Mouse (Mus musculus): ENCODE results near the gene Zfp879. TPM values are rescaled to one million over a fixed set of nuclear protein-coding genes. Genes with fewer than 3 reads are reported as not detected.
A peak's percentile ranks its signal among the peaks of the same experiment; 100 is the strongest.

Gene Zfp879
- polyA plus RNA-seq, 1 experiment, result not detected

- peak within 1 kb of the TSS; percentile 49 for H3K4me3 ChIP-seq
- H3ac ChIP-seq (ENCODE audit: control insufficient read depth, insufficient read length), result peak within 1 kb of the TSS; percentile 33
- H3K79me2 ChIP-seq (ENCODE audit: control insufficient read depth, insufficient read depth), result no peaks in the 10 kb centered on the region
- TF ChIP-seq POLR2A (IDR thresholded peaks at IDR 0.05; ENCODE audit: insufficient read length, low read depth), result peak; percentile 65
- no peak for TF ChIP-seq TCF12 (IDR thresholded peaks at IDR 0.05; ENCODE audit: insufficient read depth, poor library complexity, severe bottlenecking)
- TF ChIP-seq MYOD1 (IDR thresholded peaks at IDR 0.05; ENCODE audit: control insufficient read depth in 1 of 3, insufficient read length in 2 of 3, low read depth in 2 of 3), result no peak
- peak within 1 kb of the TSS; percentile 97 for H3K4me2 ChIP-seq (ENCODE audit: low read depth)
- H3K36me3 ChIP-seq (ENCODE audit: control insufficient read depth, insufficient read depth), result no peaks in the 10 kb centered on the region
- no peaks in the 10 kb centered on the region for H3K27me3 ChIP-seq (ENCODE audit: control insufficient read depth, insufficient read depth, insufficient read length)
Measured at GRCm38 (mm10) chr11:50827010-50827953, 14.1 kb downstream of the Zfp879 start, which contains the start of gene Zfp354c. TSS of gene Zfp354c (minus strand) at chr11:50827724.

GRCm38 (mm10) chr11:50826214-50826613 lies 15.1 kb downstream of the Zfp879 start:
- Histone ChIP-seq H3K4me3 (peak overlapping the region; percentile 49), H3ac (ENCODE audit: control insufficient read depth, insufficient read length) (no peak overlapping the region), H3K4me2 (ENCODE audit: low read depth) (no peak overlapping the region), H3K36me3 (ENCODE audit: control insufficient read depth, insufficient read depth) (no peaks in the 10 kb centered on the region), H3K79me2 (ENCODE audit: control insufficient read depth, insufficient read depth) (no peaks in the 10 kb centered on the region), H3K27me3 (ENCODE audit: control insufficient read depth, insufficient read depth, insufficient read length) (no peaks in the 10 kb centered on the region)
- TF ChIP-seq TCF3 (IDR thresholded peaks at IDR 0.05; ENCODE audit: insufficient read length, low read depth), result no peak
- TF ChIP-seq MYOD1 (IDR thresholded peaks at IDR 0.05; ENCODE audit: control insufficient read depth in 1 of 3, insufficient read length in 2 of 3, low read depth in 2 of 3), result no peak
- no peak for TF ChIP-seq SRF (IDR thresholded peaks at IDR 0.05; ENCODE audit: control insufficient read depth, insufficient read length, low read depth)
- TF ChIP-seq MYOG (IDR thresholded peaks at IDR 0.05; ENCODE audit: control insufficient read depth in 1 of 3, insufficient read depth in 1 of 3, insufficient read length in 2 of 3, low read depth in 2 of 3), result no peak
- TF ChIP-seq MAX (IDR thresholded peaks at IDR 0.05; ENCODE audit: low read depth), result no peak
- TF ChIP-seq TCF12 (IDR thresholded peaks at IDR 0.05; ENCODE audit: insufficient read depth, poor library complexity, severe bottlenecking), result no peak
- TF ChIP-seq REST (IDR thresholded peaks at IDR 0.05; ENCODE audit: insufficient read depth, insufficient read length), result no peak
- TF ChIP-seq E2F4 (IDR thresholded peaks at IDR 0.05; ENCODE audit: insufficient read depth), result no peak
- no peak for TF ChIP-seq POLR2AphosphoS2 (IDR thresholded peaks at IDR 0.05; ENCODE audit: insufficient read length, low read depth)
- TF ChIP-seq CEBPB (IDR thresholded peaks at IDR 0.05; ENCODE audit: insufficient read depth, poor library complexity, severe bottlenecking), result no peak
- no peak for TF ChIP-seq POLR2A (IDR thresholded peaks at IDR 0.05; ENCODE audit: insufficient read length, low read depth)
- TF ChIP-seq USF1 (IDR thresholded peaks at IDR 0.05; ENCODE audit: low read depth), result no peak

- no peaks in the 10 kb centered on the region for H3K27me3 ChIP-seq (ENCODE audit: control insufficient read depth, insufficient read depth, insufficient read length)
- H3K4me3 ChIP-seq, result no peak overlapping the region
- H3K36me3 ChIP-seq (ENCODE audit: control insufficient read depth, insufficient read depth), result peaks cover 19% of the 10 kb centered on the region
- no peak overlapping the region for H3K4me2 ChIP-seq (ENCODE audit: low read depth)
- H3ac ChIP-seq (ENCODE audit: control insufficient read depth, insufficient read length), result no peak overlapping the region
- TF ChIP-seq REST (IDR thresholded peaks at IDR 0.05; ENCODE audit: insufficient read depth, insufficient read length) (no peak), MAX (IDR thresholded peaks at IDR 0.05; ENCODE audit: low read depth) (no peak), POLR2AphosphoS2 (IDR thresholded peaks at IDR 0.05; ENCODE audit: insufficient read length, low read depth) (no peak), TCF12 (IDR thresholded peaks at IDR 0.05; ENCODE audit: insufficient read depth, poor library complexity, severe bottlenecking) (no peak), MYOG (IDR thresholded peaks at IDR 0.05; ENCODE audit: control insufficient read depth in 1 of 3, insufficient read depth in 1 of 3, insufficient read length in 2 of 3, low read depth in 2 of 3) (no peak), CEBPB (IDR thresholded peaks at IDR 0.05; ENCODE audit: insufficient read depth, poor library complexity, severe bottlenecking) (no peak), TCF3 (IDR thresholded peaks at IDR 0.05; ENCODE audit: insufficient read length, low read depth) (no peak), USF1 (IDR thresholded peaks at IDR 0.05; ENCODE audit: low read depth) (no peak), SRF (IDR thresholded peaks at IDR 0.05; ENCODE audit: control insufficient read depth, insufficient read length, low read depth) (no peak), E2F4 (IDR thresholded peaks at IDR 0.05; ENCODE audit: insufficient read depth) (no peak), MYOD1 (IDR thresholded peaks at IDR 0.05; ENCODE audit: control insufficient read depth in 1 of 3, insufficient read length in 2 of 3, low read depth in 2 of 3) (no peak), POLR2A (IDR thresholded peaks at IDR 0.05; ENCODE audit: insufficient read length, low read depth) (no peak)
- H3K79me2 ChIP-seq (ENCODE audit: control insufficient read depth, insufficient read depth), result no peaks in the 10 kb centered on the region
Measured at GRCm38 (mm10) chr11:50814233-50814632, 27.1 kb downstream of the Zfp879 start.

- Histone ChIP-seq H3K36me3 (ENCODE audit: control insufficient read depth, insufficient read depth) (no peaks in the 10 kb centered on the region), H3K4me2 (ENCODE audit: low read depth) (no peak overlapping the region), H3ac (ENCODE audit: control insufficient read depth, insufficient read length) (no peak overlapping the region), H3K4me3 (no peak overlapping the region), H3K27me3 (ENCODE audit: control insufficient read depth, insufficient read depth, insufficient read length) (no peaks in the 10 kb centered on the region), H3K79me2 (ENCODE audit: control insufficient read depth, insufficient read depth) (no peaks in the 10 kb centered on the region)
- TF ChIP-seq USF1 (IDR thresholded peaks at IDR 0.05; ENCODE audit: low read depth) (no peak), MYOG (IDR thresholded peaks at IDR 0.05; ENCODE audit: control insufficient read depth in 1 of 3, insufficient read depth in 1 of 3, insufficient read length in 2 of 3, low read depth in 2 of 3) (no peak), CEBPB (IDR thresholded peaks at IDR 0.05; ENCODE audit: insufficient read depth, poor library complexity, severe bottlenecking) (no peak), TCF3 (IDR thresholded peaks at IDR 0.05; ENCODE audit: insufficient read length, low read depth) (no peak), POLR2AphosphoS2 (IDR thresholded peaks at IDR 0.05; ENCODE audit: insufficient read length, low read depth) (no peak), SRF (IDR thresholded peaks at IDR 0.05; ENCODE audit: control insufficient read depth, insufficient read length, low read depth) (no peak), E2F4 (IDR thresholded peaks at IDR 0.05; ENCODE audit: insufficient read depth) (no peak), POLR2A (IDR thresholded peaks at IDR 0.05; ENCODE audit: insufficient read length, low read depth) (no peak), REST (IDR thresholded peaks at IDR 0.05; ENCODE audit: insufficient read depth, insufficient read length) (no peak), MAX (IDR thresholded peaks at IDR 0.05; ENCODE audit: low read depth) (no peak), MYOD1 (IDR thresholded peaks at IDR 0.05; ENCODE audit: control insufficient read depth in 1 of 3, insufficient read length in 2 of 3, low read depth in 2 of 3) (no peak), TCF12 (IDR thresholded peaks at IDR 0.05; ENCODE audit: insufficient read depth, poor library complexity, severe bottlenecking) (no peak)
Measured at GRCm38 (mm10) chr11:50798836-50799235, 42.5 kb downstream of the Zfp879 start.

All from myocyte (in vitro differentiated cells).